Mouse (Mus musculus): ENCODE data around the gene Plekha8. TPM values are rescaled to one million over a fixed set of nuclear protein-coding genes. Genes with fewer than 3 reads are reported as not detected.

The Plekha8 gene
- polyA plus RNA-seq, 1 experiment from 2014 or later, result 21.4 TPM

GRCm38 (mm10) chr6:54693286-54693685 lies 98.4 kb downstream of the Plekha8 start:
- DNase-seq (ENCODE audit: low spot score), result no peak
- WGBS, result 88% methylated on average over 6 of the region's 6 CpGs
- no peaks in the 10 kb centered on the region for H3K36me3 ChIP-seq (ENCODE audit: control insufficient read depth, insufficient read depth, low read length)
- no peak overlapping the region for H3K9ac ChIP-seq (ENCODE audit: low read length)
- H3K27me3 ChIP-seq (ENCODE audit: control insufficient read depth, insufficient read depth, low read length), result no peaks in the 10 kb centered on the region
- H3K27ac ChIP-seq (ENCODE audit: low read depth, low read length), result no peak overlapping the region
- no peaks in the 10 kb centered on the region for H3K9me3 ChIP-seq (ENCODE audit: control insufficient read depth, low read length)
- no peaks in the 10 kb centered on the region for H3K4me1 ChIP-seq (ENCODE audit: control insufficient read depth, insufficient read depth, low read length)
- no peak for ATAC-seq (ENCODE audit: insufficient read depth, low FRiP score, low TSS enrichment)
- H3K4me3 ChIP-seq (ENCODE audit: low read depth, low read length), result no peak overlapping the region
- no peak overlapping the region for H3K4me2 ChIP-seq (ENCODE audit: low read depth)

Other genes starting within 250 kb of the Plekha8 start
- gene Wipf3, start 165.5 kb upstream of the Plekha8 start, polyA plus RNA-seq (2014; fragmentation: Nextera tagmentation; extraction: Ambion mirVana), result 0.34 and 0.80 TPM in 2 replicates
- 59.2 and 66.7 TPM in 2 replicates for gene Scrn1, start 28.6 kb upstream of the Plekha8 start, polyA plus RNA-seq (2014; fragmentation: Nextera tagmentation; extraction: Ambion mirVana)
- 20.7 and 21.5 TPM in 2 replicates for gene Fkbp14, start 2.2 kb downstream of the Plekha8 start, polyA plus RNA-seq (2014; fragmentation: Nextera tagmentation; extraction: Ambion mirVana)
- gene Mturn, start 86.5 kb downstream of the Plekha8 start, polyA plus RNA-seq (2014; fragmentation: Nextera tagmentation; extraction: Ambion mirVana), result 30.5 and 35.8 TPM in 2 replicates
- gene Znrf2, start 221.8 kb downstream of the Plekha8 start, polyA plus RNA-seq (2014; fragmentation: Nextera tagmentation; extraction: Ambion mirVana), result 2.5 and 3.3 TPM in 2 replicates

Data from neural tube, embryonic 11.5 days (tissue).